Mouse (Mus musculus) C2C12 (cell line): ENCODE results near the gene Ttc21a. TPM values are rescaled to one million over a fixed set of nuclear protein-coding genes. Genes with fewer than 3 reads are reported as not detected.

ENCODE experiments used
- H3K27me3 ChIP-seq: one replicate; pipeline ENCODE4 v1.6.1; 2011; ENCODE audit not compliant: control insufficient read depth, insufficient read depth, insufficient read length
- H3K36me3 ChIP-seq: one replicate; pipeline ENCODE4 v1.6.1; 2011; ENCODE audit not compliant: control insufficient read depth, insufficient read depth
- H3K4me3 ChIP-seq: one replicate; pipeline ENCODE4 v1.5.1; 2011; ENCODE audit warnings: mild to moderate bottlenecking, control low read depth; ENCODE audit not compliant: poor library complexity, insufficient read depth, severe bottlenecking
- H3K79me2 ChIP-seq: one replicate; pipeline ENCODE4 v1.6.1; 2011; ENCODE audit not compliant: control insufficient read depth, insufficient read depth
- H3K79me3 ChIP-seq: one replicate; pipeline ENCODE4 v1.6.1; 2011; ENCODE audit warnings: low read depth, control low read depth
- H3ac ChIP-seq: one replicate; pipeline ENCODE3; 2011; ENCODE audit warnings: low read depth; ENCODE audit not compliant: control insufficient read depth, insufficient read length
- CEBPB ChIP-seq: IDR thresholded peaks from one replicate; pipeline ENCODE4 v1.6.1; 2011; ENCODE audit warnings: low read depth, mild to moderate bottlenecking, control low read depth, moderate library complexity
- CTCF ChIP-seq: IDR thresholded peaks from one replicate; pipeline ENCODE4 v1.5.1; 2011; ENCODE audit not compliant: control insufficient read depth, insufficient read depth, insufficient read length
- FOSL1 ChIP-seq: IDR thresholded peaks from one replicate; pipeline ENCODE4 v1.8.0; 2011; ENCODE audit warnings: mild to moderate bottlenecking, low read length; ENCODE audit not compliant: poor library complexity, insufficient read depth, severe bottlenecking
- MAX ChIP-seq: IDR thresholded peaks from one replicate; pipeline ENCODE4 v1.6.1; 2011; ENCODE audit warnings: mild to moderate bottlenecking, control low read depth
- MYOD1 ChIP-seq: IDR thresholded peaks from one replicate; pipeline ENCODE4 v1.6.1; 2011; ENCODE audit warnings: low read depth; ENCODE audit not compliant: control insufficient read depth, insufficient read length
- MYOG ChIP-seq: IDR thresholded peaks from one replicate; pipeline ENCODE4 v1.6.1; 2011; ENCODE audit not compliant: control insufficient read depth, insufficient read length; ENCODE audit errors: extremely low read depth
- USF1 ChIP-seq: IDR thresholded peaks from one replicate; pipeline ENCODE4 v1.6.1; 2011; ENCODE audit warnings: low read depth, mild to moderate bottlenecking, control low read depth, moderate library complexity
- polyA plus RNA-seq: library from polyadenylated mRNA; unstranded; fragments of >200 nt; fragmentation: generic; extraction: Trizol; gene quantifications from one replicate; pipeline ENCODE4 v1.2.1, GENCODE M21; 2012; ENCODE audit warnings: missing spikeins

Gene Ttc21a
- polyA plus RNA-seq, 1 experiment, result 0.06 TPM

GRCm38 (mm10) chr9:119945173-119945900 is 7.9 kb downstream of the Ttc21a start:
- no peak for TF ChIP-seq FOSL1
- TF ChIP-seq CTCF, result peak; percentile 11
- no peak overlapping the region for H3ac ChIP-seq
- no peak overlapping the region for H3K4me3 ChIP-seq
- H3K79me2 ChIP-seq, result no peaks in the 10 kb centered on the region
- peaks cover 5% of the 10 kb centered on the region for H3K27me3 ChIP-seq
- no peaks in the 10 kb centered on the region for H3K79me3 ChIP-seq
- no peaks in the 10 kb centered on the region for H3K36me3 ChIP-seq

DNA sequence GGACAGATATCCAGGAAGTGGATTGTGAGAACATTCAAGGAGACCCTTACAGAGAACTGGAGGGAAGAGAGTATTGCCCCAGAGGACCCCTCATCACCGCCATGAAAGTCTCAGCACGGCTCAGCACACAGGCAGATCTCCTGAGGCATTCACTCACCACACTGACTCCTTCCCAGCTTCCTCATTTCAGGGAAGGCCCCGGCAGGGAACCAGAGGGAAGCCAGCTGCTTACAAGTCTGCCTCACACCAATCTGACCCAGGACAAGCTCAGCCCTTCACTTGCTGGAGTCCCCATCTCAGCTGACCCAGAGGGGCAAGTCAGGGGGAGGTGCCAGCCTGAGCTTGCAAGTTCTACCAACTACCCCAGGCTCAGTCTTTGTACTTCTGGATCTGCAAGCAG is 11.4 kb downstream of the Ttc21a start:
- Histone ChIP-seq H3K4me3 (no peak overlapping the region), H3K79me2 (no peaks in the 10 kb centered on the region), H3K27me3 (peaks cover 9% of the 10 kb centered on the region), H3K79me3 (no peaks in the 10 kb centered on the region), H3K36me3 (no peaks in the 10 kb centered on the region), H3ac (no peak overlapping the region)
- TF ChIP-seq CEBPB, result no peak
- TF ChIP-seq MYOD1, result no peak
- TF ChIP-seq CTCF, result no peak
- TF ChIP-seq MAX, result no peak
- TF ChIP-seq USF1, result no peak
- no peak for TF ChIP-seq FOSL1
- TF ChIP-seq MYOG, result no peak

DNA sequence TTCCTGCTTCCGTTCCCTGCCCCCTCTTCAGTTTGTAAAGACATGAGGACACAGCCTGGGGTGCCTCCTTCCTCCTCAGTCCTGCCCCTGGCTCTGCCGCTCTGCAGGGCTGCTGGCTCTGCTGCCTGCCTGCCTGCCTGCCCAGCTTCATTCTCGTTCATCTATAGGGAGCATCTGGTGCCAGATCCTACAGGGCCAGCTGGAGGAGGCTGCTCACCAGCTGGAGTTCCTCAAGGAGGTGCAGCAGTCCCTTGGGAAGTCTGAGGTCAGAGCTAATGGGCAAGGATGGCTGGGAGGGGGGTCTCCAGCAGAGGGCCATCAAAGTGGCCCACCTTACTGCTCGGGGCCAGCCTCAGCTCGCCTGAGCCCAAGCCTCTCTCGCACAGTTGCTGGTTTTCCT is 13.0 kb downstream of the Ttc21a start:
- no peak overlapping the region for H3K4me3 ChIP-seq
- no peaks in the 10 kb centered on the region for H3K36me3 ChIP-seq
- H3K27me3 ChIP-seq, result peaks cover 9% of the 10 kb centered on the region
- TF ChIP-seq MYOD1, result no peak
- no peak for TF ChIP-seq CEBPB
- TF ChIP-seq USF1, result no peak
- TF ChIP-seq CTCF, result no peak
- no peak for TF ChIP-seq FOSL1
- TF ChIP-seq MAX, result no peak
- no peak for TF ChIP-seq MYOG
- H3ac ChIP-seq, result no peak overlapping the region
- no peaks in the 10 kb centered on the region for H3K79me3 ChIP-seq
- no peaks in the 10 kb centered on the region for H3K79me2 ChIP-seq

GRCm38 (mm10) chr9:119951388-119951787 is 14.0 kb downstream of the Ttc21a start:
- Histone ChIP-seq H3K27me3 (peaks cover 9% of the 10 kb centered on the region), H3K36me3 (no peaks in the 10 kb centered on the region), H3K4me3 (no peak overlapping the region), H3ac (no peak overlapping the region), H3K79me3 (no peaks in the 10 kb centered on the region), H3K79me2 (no peaks in the 10 kb centered on the region)
- no peak for TF ChIP-seq USF1
- TF ChIP-seq CEBPB, result no peak
- no peak for TF ChIP-seq MAX
- no peak for TF ChIP-seq MYOD1
- TF ChIP-seq CTCF, result no peak
- TF ChIP-seq MYOG, result no peak
- TF ChIP-seq FOSL1, result no peak

- TF ChIP-seq USF1, result no peak
- no peak for TF ChIP-seq MAX
- TF ChIP-seq CEBPB, result no peak
- no peak for TF ChIP-seq FOSL1
- TF ChIP-seq MYOD1, result no peak
- no peak for TF ChIP-seq MYOG
- TF ChIP-seq CTCF, result no peak
- H3K79me2 ChIP-seq, result no peaks in the 10 kb centered on the region
- H3K4me3 ChIP-seq, result no peak overlapping the region
- no peak overlapping the region for H3ac ChIP-seq
- no peaks in the 10 kb centered on the region for H3K36me3 ChIP-seq
- no peaks in the 10 kb centered on the region for H3K27me3 ChIP-seq
- H3K79me3 ChIP-seq, result no peaks in the 10 kb centered on the region
Measured at GRCm38 (mm10) chr9:119958835-119959234, 21.4 kb downstream of the Ttc21a start.

DNA sequence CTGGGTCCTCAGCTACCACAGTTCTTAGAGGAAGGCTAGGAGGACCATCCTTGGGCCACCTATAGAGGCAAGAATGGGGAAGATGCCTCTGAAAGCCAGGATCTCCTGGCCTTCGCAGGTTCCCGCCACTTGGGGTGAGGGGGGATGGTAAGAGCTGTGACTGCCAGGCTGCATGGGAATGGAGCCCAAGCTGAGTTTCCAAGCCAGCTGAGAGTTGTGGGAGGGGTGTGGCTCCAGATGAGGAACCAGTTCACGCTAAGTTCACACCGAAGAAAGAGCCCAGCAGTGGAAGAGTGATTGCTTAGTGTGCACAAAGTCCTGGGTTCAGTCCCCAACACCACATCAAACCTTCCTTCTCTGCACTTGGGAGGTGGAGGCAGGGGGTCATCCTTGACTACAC is 24.8 kb downstream of the Ttc21a start:
- no peak for TF ChIP-seq FOSL1
- no peak for TF ChIP-seq CTCF
- TF ChIP-seq MAX, result no peak
- no peak for TF ChIP-seq MYOD1
- TF ChIP-seq USF1, result no peak
- TF ChIP-seq MYOG, result no peak
- Histone ChIP-seq H3K36me3 (no peaks in the 10 kb centered on the region), H3K79me2 (no peaks in the 10 kb centered on the region), H3ac (no peak overlapping the region), H3K4me3 (no peak overlapping the region), H3K27me3 (no peaks in the 10 kb centered on the region), H3K79me3 (no peaks in the 10 kb centered on the region)
